Mouse (Mus musculus): ENCODE results near the gene Lect2.

The Lect2 gene
- long read RNA-seq, experiment 1: 0 reads
- long read RNA-seq, experiment 2: 0 reads

- intact Hi-C loops (cut with DNase I): no loop called here
These were observed at the start of gene Lect2 for GRCm38 (mm10) chr13:56548401-56548800. TSS of gene Lect2 (minus strand) at chr13:56548502.

DNA sequence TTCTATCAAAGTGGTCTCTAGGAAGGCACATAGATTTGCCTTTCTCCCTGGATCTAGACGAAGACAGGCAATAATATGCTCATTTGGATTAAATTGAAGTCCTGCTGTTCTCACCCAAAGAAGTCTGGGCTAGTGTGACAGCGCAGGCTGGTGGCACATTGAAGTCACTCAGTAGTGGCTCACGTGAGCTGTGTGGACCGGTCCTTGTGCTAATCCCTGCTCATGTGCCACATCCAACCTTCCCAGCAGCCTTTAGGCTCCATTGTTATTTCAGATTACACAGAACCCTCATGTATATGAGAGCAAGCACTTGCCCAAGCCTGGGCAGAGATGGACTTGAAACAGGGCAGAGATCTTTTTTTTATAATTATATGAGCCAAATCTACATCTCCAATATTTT, 49.0 kb upstream of the Lect2 start:
- intact Hi-C loops (cut with DNase I): no loop called here

- intact Hi-C loops (cut with DNase I): no loop called here
These were observed 46.9 kb upstream of the Lect2 start for GRCm38 (mm10) chr13:56595246-56595645.

DNA sequence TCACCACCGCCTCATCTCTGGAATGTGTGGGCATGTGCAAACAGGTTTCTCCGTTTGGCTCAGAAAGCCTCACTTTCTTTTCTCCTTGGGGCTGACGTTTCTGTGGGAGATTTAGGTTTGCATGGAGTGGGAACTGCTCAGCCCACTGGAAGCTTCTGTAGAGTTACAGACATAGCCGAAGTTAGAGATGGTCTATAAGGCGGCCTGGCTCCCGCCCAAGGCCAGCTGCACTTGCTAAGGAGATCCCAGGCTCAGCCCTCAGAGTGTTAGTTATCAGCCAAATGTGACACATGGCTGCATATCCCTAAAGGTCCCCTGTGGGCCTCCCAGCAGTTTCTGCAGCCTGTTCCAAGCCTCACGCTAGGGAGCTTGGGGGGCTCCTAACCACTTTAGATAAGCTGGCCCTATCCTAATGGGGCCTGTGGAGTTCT, 45.7 kb upstream of the Lect2 start:
- intact Hi-C loops (cut with DNase I): no loop called here

DNA sequence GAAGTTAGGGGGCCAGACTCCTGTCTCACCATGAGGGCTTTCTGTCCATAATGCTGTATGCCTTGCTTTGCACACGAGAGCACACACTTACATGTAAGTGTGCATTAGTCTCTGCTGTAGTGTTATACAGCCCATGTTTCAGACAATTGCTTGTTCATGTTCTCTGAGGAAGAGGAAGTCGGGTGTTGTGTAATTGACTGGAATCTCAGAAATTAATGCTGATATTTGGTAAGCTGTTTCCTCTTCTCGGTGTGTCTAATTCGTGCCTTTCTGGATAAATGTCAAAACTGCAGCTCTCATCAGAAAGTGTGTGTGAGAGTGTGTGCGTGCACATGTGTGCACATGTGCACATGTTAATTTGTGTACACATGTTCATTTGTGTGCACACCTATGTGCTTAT, 44.9 kb upstream of the Lect2 start:
- intact Hi-C loops (cut with DNase I): no loop called here

DNA sequence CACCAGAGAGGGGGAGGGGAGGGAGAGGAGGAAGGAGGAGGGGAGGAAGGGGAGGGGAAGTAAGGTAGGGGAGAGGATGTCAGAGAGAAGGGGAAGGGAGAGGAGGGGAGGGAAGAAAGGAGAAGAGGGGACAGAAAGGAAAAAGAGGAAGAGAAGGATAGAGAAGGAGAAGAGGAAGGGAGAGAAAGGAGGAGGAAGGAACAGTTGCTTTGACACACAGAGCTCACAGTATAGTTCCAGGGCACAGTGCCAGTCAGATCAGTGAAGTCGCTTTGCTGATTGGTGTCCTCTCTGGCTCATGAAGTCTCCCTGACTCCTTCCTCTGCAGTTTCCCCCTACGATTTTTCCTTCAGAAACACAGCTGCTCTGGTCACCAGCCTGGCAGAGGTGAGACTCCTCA, 43.6 kb upstream of the Lect2 start:
- intact Hi-C loops (cut with DNase I): no loop called here

DNA sequence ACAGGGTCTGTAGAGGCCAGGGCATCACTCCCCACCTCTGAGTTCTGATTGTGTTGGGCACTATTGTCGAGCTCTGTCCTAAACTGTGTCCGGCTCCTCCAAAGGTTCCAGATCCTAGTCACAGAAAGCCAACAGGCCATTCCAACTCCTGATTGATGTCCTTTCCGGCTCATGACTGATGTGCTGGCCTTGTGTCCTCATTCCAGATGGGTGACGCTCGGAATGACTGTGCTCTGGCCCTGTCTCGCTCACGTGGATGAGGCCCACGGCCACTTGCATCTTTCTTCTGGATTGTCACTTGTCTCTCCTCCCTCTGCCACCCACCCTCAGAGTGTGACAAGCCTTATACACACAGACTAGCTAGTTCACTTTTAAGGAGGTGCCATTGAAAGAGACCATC, 42.9 kb upstream of the Lect2 start:
- intact Hi-C loops (cut with DNase I): no loop called here

DNA sequence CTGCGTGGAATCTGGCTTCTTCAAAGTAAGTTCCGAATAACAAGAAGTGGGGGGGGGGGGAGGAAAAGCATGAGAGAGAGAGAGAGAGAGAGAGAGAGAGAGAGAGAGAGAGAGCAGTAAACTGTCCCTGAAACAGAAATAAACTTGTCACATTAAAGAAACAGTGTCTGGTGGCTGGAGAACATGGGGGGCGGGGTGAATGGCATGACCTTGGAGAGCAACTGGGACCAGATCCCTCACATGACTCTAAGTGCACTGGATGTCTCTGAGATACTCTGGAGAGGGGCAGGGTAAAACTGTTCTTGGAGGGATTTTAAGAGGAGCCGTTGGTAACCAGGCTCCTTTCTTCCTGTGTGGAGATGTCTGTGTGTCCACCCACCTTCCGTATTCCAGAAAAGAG, 41.9 kb upstream of the Lect2 start:
- intact Hi-C loops (cut with DNase I): no loop called here

DNA sequence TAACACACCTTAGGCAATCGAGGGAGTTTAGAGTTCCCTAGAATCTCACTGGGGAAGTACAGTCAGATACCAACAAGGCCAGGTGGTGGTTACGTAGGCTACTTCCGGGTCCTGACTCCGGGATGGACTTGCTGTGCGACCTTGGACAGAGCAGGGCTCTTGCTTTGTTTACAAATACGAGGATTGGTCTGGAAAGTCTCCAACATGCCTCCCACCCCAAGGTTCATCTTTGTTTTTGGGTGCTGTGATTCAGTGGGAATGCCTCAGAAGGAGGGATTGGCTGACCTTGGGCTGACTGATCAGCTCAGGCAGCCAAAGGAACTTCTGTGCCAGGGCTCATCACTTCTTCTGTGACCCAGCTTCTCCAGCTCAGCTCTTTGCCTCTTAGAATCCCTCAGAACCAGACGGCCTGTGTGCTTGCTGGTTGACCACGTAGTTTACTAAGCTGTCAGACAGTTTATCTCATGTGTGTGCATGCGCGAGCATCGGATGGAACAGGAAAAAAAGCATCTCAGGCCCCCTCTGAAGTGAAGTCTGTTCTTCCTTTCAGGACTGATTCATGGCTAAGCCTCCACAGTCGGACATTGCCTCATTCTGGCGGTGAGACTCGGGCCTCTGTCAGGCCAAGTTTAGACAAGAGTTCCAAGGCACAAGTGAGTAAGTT, 40.3 kb upstream of the Lect2 start:
- intact Hi-C loops (cut with DNase I): no loop called here

- intact Hi-C loops (cut with DNase I): no loop called here
These were observed 37.7 kb upstream of the Lect2 start for GRCm38 (mm10) chr13:56586046-56586445.

DNA sequence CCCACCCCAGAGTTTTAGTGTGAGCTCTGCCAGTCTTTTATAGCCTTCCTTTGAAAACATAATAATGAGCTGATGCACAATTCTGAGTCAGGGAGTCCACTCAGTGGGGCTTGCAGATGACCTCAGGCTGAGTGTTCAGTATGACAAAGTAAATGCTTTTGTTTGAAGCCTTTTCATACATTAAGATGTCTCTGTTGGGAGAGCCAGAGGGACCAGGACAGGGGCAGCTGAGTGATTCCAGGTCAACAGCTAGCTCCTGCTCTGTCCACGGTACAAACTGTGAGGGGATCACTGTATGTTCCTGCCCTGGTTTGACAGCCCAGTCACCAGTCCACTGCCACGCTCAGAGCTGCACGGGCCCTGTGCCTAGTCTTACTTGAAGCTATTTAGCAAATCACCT, 34.4 kb upstream of the Lect2 start:
- intact Hi-C loops (cut with DNase I): no loop called here

DNA sequence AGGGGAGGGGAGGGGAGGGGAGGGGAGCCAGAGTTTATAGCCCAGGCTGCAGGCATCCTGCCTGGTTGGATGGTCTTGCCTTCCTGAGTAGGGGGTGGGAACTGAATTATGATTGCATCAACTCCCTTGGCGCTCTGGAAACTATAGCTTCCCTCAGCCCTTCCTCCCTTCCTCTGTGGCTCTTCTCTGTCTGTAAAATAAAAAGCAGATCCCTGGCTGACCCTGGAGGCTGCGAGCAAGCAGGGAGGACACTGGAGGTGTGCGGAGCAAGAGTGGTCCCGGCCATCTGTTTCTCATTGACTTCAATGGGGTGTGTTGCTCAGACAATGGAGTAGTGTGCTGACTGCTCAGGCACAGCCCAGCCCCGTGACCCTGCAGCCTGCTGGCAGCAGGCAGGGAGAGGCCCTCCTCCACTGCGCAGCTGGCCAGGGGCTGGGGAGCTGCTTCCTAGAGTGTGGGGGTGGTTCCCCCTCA, 33.7 kb upstream of the Lect2 start:
- intact Hi-C loops (cut with DNase I): no loop called here

DNA sequence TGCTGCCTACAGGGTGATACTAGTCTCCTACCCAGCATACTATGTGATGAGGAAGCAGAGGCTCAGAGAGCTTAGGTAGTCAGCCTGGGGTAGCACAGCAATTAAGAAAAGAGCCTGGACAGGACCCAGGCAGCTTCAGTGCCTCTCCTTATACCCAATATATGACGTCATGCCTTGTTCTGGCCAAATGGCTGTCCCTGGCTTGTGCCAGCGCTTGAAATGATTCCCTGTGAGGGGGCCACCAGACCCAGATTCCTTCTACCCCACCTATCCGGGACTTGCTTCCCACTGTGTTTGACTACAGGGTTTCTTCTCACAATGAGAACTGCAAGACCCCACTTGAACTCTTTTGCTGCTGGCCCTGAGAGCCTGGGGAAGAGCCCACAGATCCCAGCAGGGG, 33.2 kb upstream of the Lect2 start:
- intact Hi-C loops (cut with DNase I): no loop called here

- intact Hi-C loops (cut with DNase I): no loop called here
These were observed 32.1 kb upstream of the Lect2 start for GRCm38 (mm10) chr13:56580450-56580849.

DNA sequence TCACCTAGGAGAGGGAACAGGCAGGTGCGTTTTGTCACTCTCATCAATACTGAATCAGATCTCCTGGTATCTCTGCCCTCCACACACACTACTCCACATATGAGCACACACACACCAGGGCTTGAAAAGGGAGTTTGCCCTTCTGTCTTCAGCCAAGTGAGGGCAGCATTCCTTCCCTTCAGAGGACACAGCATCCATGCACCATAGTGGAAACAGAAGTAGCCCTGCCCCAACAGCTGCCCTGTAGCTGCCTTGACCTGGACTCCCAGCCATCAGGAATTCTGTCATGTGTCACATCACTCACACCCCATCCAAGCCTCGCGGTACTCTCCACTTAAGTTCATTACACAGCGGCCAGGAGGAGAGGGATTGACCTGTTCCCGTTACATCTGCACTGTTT, 29.8 kb upstream of the Lect2 start:
- intact Hi-C loops (cut with DNase I): no loop called here

DNA sequence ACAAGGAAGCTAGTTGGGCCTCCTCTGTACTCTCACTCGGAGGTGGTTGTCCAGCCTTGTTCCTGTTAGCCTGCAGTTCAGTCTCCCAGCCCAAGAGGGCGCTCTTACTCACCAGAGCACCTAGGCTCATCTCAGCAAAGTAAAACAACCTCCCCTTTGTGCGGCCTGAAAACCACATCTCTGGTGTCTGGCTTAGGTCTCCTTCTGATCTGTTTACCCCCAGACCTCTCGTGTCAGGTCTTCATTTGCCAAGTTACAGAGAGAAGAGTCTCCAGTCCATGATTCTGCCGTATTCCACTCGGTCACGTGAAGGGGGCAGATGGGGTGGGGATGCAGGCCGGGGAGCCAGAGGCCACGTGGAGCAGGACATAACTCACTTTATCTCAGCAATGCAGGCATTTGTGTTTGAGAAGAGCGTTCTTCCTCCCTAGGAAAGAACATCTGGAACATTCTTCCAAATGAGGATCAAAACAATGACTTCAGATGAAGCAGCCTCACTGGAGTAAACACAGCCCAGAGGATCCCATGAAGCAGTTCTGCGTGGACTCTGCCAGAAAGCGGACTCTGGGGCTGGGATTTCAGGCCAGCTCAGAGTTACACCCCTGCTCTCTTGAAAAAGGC, 27.5 kb upstream of the Lect2 start:
- intact Hi-C loops (cut with DNase I): loop anchor here (2.0 kb wide), 2 partner anchors 65 to 159 kb away; no protein-coding TSS in a partner anchor

- intact Hi-C loops (cut with DNase I): no loop called here
These were observed 26.8 kb upstream of the Lect2 start for GRCm38 (mm10) chr13:56575074-56575473.

- intact Hi-C loops (cut with DNase I): loop anchor here (5.0 kb wide), 1 partner anchor 86 kb away; no protein-coding TSS in a partner anchor
These were observed 23.3 kb upstream of the Lect2 start for GRCm38 (mm10) chr13:56571645-56572044.

- intact Hi-C loops (cut with DNase I): loop anchor here (10.0 kb wide), 1 partner anchor 698 kb away; no protein-coding TSS in a partner anchor
These were observed 18.0 kb upstream of the Lect2 start for GRCm38 (mm10) chr13:56566336-56566735.

GRCm38 (mm10) chr13:56563075-56563474, 14.8 kb upstream of the Lect2 start:
- intact Hi-C loops (cut with DNase I): loop anchor here (5.0 to 10.0 kb wide), 3 partner anchors 79 to 702 kb away; partner anchors contain the start of gene Gm45623

DNA sequence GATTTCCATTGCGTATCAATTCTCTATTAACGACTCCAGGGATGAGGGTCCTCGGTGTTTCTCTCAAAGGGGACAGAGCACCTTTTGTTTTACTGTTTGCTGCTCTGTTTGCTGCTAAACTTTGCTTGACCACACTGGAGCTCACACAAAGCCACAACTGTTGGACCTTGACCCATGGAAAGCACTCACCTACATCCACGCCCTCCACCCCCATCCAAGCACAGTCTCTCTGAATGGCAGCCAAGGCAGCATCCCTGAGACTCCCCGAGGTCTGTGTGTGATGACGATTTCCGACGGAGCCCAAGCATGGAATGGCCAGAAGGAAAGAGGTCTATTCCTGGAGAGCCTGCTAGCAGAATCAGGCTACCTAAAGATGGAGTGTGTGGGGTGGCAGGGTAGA, 12.8 kb upstream of the Lect2 start:
- intact Hi-C loops (cut with DNase I): loop anchor here (5.0 to 10.0 kb wide), 3 partner anchors 81 to 704 kb away; partner anchors contain the start of gene Gm45623

DNA sequence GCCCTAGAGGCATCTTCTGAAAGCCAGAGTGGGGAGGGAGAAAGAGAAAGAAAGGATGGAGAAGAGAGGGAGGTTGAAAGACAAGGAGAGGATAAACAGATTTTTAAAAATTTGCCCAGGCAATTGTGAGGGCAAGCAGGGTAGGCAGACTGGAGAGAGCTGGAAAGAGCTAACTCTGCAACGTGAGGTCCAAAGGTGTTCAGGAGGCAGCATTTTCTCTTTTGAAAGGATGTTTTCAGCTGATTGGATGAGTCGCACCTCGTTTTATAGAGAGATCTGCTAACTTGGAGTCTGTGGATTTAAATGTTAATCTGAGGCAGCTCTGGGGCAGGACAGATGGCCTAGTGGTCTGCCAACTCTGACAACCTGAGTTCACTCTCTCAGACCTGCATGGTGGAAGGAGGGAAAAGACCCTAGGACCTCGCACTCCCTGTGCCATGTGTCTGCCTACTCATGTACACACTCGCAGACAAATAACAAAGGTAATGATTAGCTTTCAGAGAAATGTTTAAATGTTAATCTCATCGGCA, 11.6 kb upstream of the Lect2 start:
- intact Hi-C loops (cut with DNase I): loop anchor here (5.0 to 10.0 kb wide), 4 partner anchors 82 to 705 kb away; partner anchors contain the start of gene Gm45623
